Mouse (Mus musculus): ENCODE results near the gene Cds2. TPM values are rescaled to one million over a fixed set of nuclear protein-coding genes. Genes with fewer than 3 reads are reported as not detected.

Gene Cds2
- total and polyA plus RNA-seq, 2 experiments: 41.6 to 48.1 TPM

GRCm38 (mm10) chr2:132251911-132252310 lies 11.0 kb upstream of the Cds2 start:
- Histone ChIP-seq H3K27me3 (ENCODE audit: control insufficient read depth, insufficient read depth, low read length) (no peaks in the 10 kb centered on the region), H3K27ac (replicated peaks; ENCODE audit: insufficient read depth, low read depth, low read length) (no peak overlapping the region), H3K4me3 (ENCODE audit: insufficient read depth, low read depth, low read length) (peak overlapping the region; percentile 64; the same call in 1 of the 2 replicates), H3K4me1 (ENCODE audit: control insufficient read depth, insufficient read depth, low read length) (peaks cover 3% of the 10 kb centered on the region; the same call in 1 of the 2 replicates), H3K36me3 (ENCODE audit: control insufficient read depth, insufficient read depth, low read length) (peaks cover 5% of the 10 kb centered on the region), H3K9ac (ENCODE audit: low read depth, low read length) (no peak overlapping the region; the same call in 1 of the 2 replicates), H3K79me2 (ENCODE audit: control insufficient read depth, insufficient read depth, low read length) (no peaks in the 10 kb centered on the region)
- no peak for DNase-seq (ENCODE audit: extremely low read depth, low read depth, low spot score)
- WGBS: 10% methylated on average over 8 of the region's 8 CpGs
- TF ChIP-seq CTCF (IDR thresholded peaks at IDR 0.05; ENCODE audit: low read depth, low read length) (no peak), POLR2A (IDR thresholded peaks at IDR 0.05; ENCODE audit: extremely low read depth, insufficient read depth, low read length) (no peak)

GRCm38 (mm10) chr2:132252542-132253528 lies 10.1 kb upstream of the Cds2 start, which contains the start of gene Pcna:
TSS of gene Pcna (minus strand) at chr2:132253314.
- Histone ChIP-seq H3K27me3 (ENCODE audit: control insufficient read depth, insufficient read depth, low read length) (no peaks in the 10 kb centered on the region), H3K9ac (ENCODE audit: low read depth, low read length) (peak within 1 kb of the TSS; percentile 49), H3K79me2 (ENCODE audit: control insufficient read depth, insufficient read depth, low read length) (no peaks in the 10 kb centered on the region), H3K4me1 (ENCODE audit: control insufficient read depth, insufficient read depth, low read length) (peaks cover 2% of the 10 kb centered on the region; the same call in 1 of the 2 replicates), H3K27ac (replicated peaks; ENCODE audit: insufficient read depth, low read depth, low read length) (peak within 1 kb of the TSS; percentile 10), H3K4me3 (ENCODE audit: insufficient read depth, low read depth, low read length) (peak within 1 kb of the TSS; percentile 64), H3K36me3 (ENCODE audit: control insufficient read depth, insufficient read depth, low read length) (peaks cover 5% of the 10 kb centered on the region)
- TF ChIP-seq POLR2A (IDR thresholded peaks at IDR 0.05; ENCODE audit: extremely low read depth, insufficient read depth, low read length): peak; percentile 95
- TF ChIP-seq CTCF (IDR thresholded peaks at IDR 0.05; ENCODE audit: low read depth, low read length): no peak
- 1% methylated on average over 79 of the region's 79 CpGs for WGBS
- peak; percentile 90 for DNase-seq (ENCODE audit: extremely low read depth, low read depth, low spot score)

GRCm38 (mm10) chr2:132253603-132254002 lies 9.3 kb upstream of the Cds2 start:
- under 1% methylated on average over 7 of the region's 7 CpGs for WGBS

GRCm38 (mm10) chr2:132257350-132258068 lies 5.4 kb upstream of the Cds2 start:
- Histone ChIP-seq H3K27ac (replicated peaks; ENCODE audit: insufficient read depth, low read depth, low read length) (no peak overlapping the region), H3K36me3 (ENCODE audit: control insufficient read depth, insufficient read depth, low read length) (no peaks in the 10 kb centered on the region), H3K9ac (ENCODE audit: low read depth, low read length) (no peak overlapping the region), H3K27me3 (ENCODE audit: control insufficient read depth, insufficient read depth, low read length) (no peaks in the 10 kb centered on the region), H3K4me3 (ENCODE audit: insufficient read depth, low read depth, low read length) (no peak overlapping the region), H3K4me1 (ENCODE audit: control insufficient read depth, insufficient read depth, low read length) (peaks cover under 1% of the 10 kb centered on the region; the same call in 1 of the 2 replicates), H3K79me2 (ENCODE audit: control insufficient read depth, insufficient read depth, low read length) (no peaks in the 10 kb centered on the region)
- no peak for DNase-seq (ENCODE audit: extremely low read depth, low read depth, low spot score)
- WGBS: 93% methylated on average over 6 of the region's 6 CpGs
- TF ChIP-seq POLR2A (IDR thresholded peaks at IDR 0.05; ENCODE audit: extremely low read depth, insufficient read depth, low read length): no peak
- TF ChIP-seq CTCF (IDR thresholded peaks at IDR 0.05; ENCODE audit: low read depth, low read length): no peak

More at GRCm38 (mm10) chr2:132253603-132254002, 9.3 kb upstream of the Cds2 start:
- Histone ChIP-seq H3K27ac (replicated peaks; ENCODE audit: insufficient read depth, low read depth, low read length) (no peak overlapping the region), H3K9ac (ENCODE audit: low read depth, low read length) (no peak overlapping the region), H3K27me3 (ENCODE audit: control insufficient read depth, insufficient read depth, low read length) (no peaks in the 10 kb centered on the region), H3K36me3 (ENCODE audit: control insufficient read depth, insufficient read depth, low read length) (peaks cover 5% of the 10 kb centered on the region), H3K4me1 (ENCODE audit: control insufficient read depth, insufficient read depth, low read length) (peaks cover 2% of the 10 kb centered on the region; the same call in 1 of the 2 replicates), H3K79me2 (ENCODE audit: control insufficient read depth, insufficient read depth, low read length) (no peaks in the 10 kb centered on the region), H3K4me3 (ENCODE audit: insufficient read depth, low read depth, low read length) (peak overlapping the region; percentile 46)
- DNase-seq (ENCODE audit: extremely low read depth, low read depth, low spot score): no peak
- TF ChIP-seq CTCF (IDR thresholded peaks at IDR 0.05; ENCODE audit: low read depth, low read length): no peak
- no peak for TF ChIP-seq POLR2A (IDR thresholded peaks at IDR 0.05; ENCODE audit: extremely low read depth, insufficient read depth, low read length)

GRCm38 (mm10) chr2:132260601-132261000 lies 2.3 kb upstream of the Cds2 start:
- Histone ChIP-seq H3K27ac (replicated peaks; ENCODE audit: insufficient read depth, low read depth, low read length) (no peak overlapping the region), H3K4me3 (ENCODE audit: insufficient read depth, low read depth, low read length) (no peak overlapping the region), H3K9ac (ENCODE audit: low read depth, low read length) (no peak overlapping the region), H3K4me1 (ENCODE audit: control insufficient read depth, insufficient read depth, low read length) (peaks cover 14% of the 10 kb centered on the region; the same call in 1 of the 2 replicates), H3K27me3 (ENCODE audit: control insufficient read depth, insufficient read depth, low read length) (no peaks in the 10 kb centered on the region), H3K36me3 (ENCODE audit: control insufficient read depth, insufficient read depth, low read length) (no peaks in the 10 kb centered on the region), H3K79me2 (ENCODE audit: control insufficient read depth, insufficient read depth, low read length) (peaks cover 11% of the 10 kb centered on the region; the same call in 1 of the 2 replicates)
- 95% methylated on average over 3 of the region's 3 CpGs for WGBS
- no peak for DNase-seq (ENCODE audit: extremely low read depth, low read depth, low spot score)
- no peak for TF ChIP-seq POLR2A (IDR thresholded peaks at IDR 0.05; ENCODE audit: extremely low read depth, insufficient read depth, low read length)
- no peak for TF ChIP-seq CTCF (IDR thresholded peaks at IDR 0.05; ENCODE audit: low read depth, low read length)
